Mouse (Mus musculus): Measurements from ENCODE around the gene Olfr136. TPM values are rescaled to one million over a fixed set of nuclear protein-coding genes. Genes with fewer than 3 reads are reported as not detected.

The Olfr136 gene
- total RNA-seq (2017), result not detected in 2 replicates

GRCm38 (mm10) chr17:38329531-38329930 is at the start of gene Olfr136:
Gene Olfr136 (plus strand): TSS chr17:38329831.
- ATAC-seq (replicated peaks; ENCODE audit: low read depth, poor library complexity, severe bottlenecking), result no peak

- ATAC-seq (replicated peaks; ENCODE audit: low read depth, poor library complexity, severe bottlenecking), result no peak
Measured at GRCm38 (mm10) chr17:38307470-38307869, 22.2 kb upstream of the Olfr136 start, which contains the start of gene Olfr137. Gene Olfr137 (minus strand): TSS chr17:38307570.

Other genes starting within 250 kb of the Olfr136 start
- not detected in 2 replicates for gene Olfr131, start 241.1 kb upstream of the Olfr136 start, total RNA-seq (2017)
- gene Olfr132, start 195.3 kb upstream of the Olfr136 start, total RNA-seq (2017), result not detected in 2 replicates
- gene Olfr133, start 184.6 kb upstream of the Olfr136 start, total RNA-seq (2017), result not detected in 2 replicates
- not detected in 2 replicates for gene Olfr134, start 158.4 kb upstream of the Olfr136 start, total RNA-seq (2017)
- not detected in 2 replicates for gene Olfr135, start 125.5 kb upstream of the Olfr136 start, total RNA-seq (2017)
- not detected in 2 replicates for gene Olfr138, start 68.8 kb upstream of the Olfr136 start, total RNA-seq (2017)
- gene Olfr137, start 22.3 kb upstream of the Olfr136 start, total RNA-seq (2017), result not detected in 2 replicates
- not detected in 2 replicates for gene Esp36, start 90.4 kb downstream of the Olfr136 start, total RNA-seq (2017)
- not detected in 2 replicates for gene Esp34, start 224.4 kb downstream of the Olfr136 start, total RNA-seq (2017)